Mouse (Mus musculus): ENCODE measurements around the gene Bcl2.

Gene Bcl2

GRCm38 (mm10) chr1:106714530-106714981, 482 bp upstream of the Bcl2 start:
- no peak for DNase-seq (ENCODE audit: low spot score in 2 of 2)

- peak; percentile 44 to 52 for DNase-seq (ENCODE audit: low spot score in 2 of 2)
These were observed 1.7 kb downstream of the Bcl2 start for GRCm38 (mm10) chr1:106712330-106712729.

- no peak for DNase-seq (ENCODE audit: low spot score in 2 of 2)
These were observed 2.5 kb downstream of the Bcl2 start for GRCm38 (mm10) chr1:106711356-106712125.

GRCm38 (mm10) chr1:106710202-106710601, 3.9 kb downstream of the Bcl2 start:
- no peak for DNase-seq (ENCODE audit: low spot score in 2 of 2)

GRCm38 (mm10) chr1:106707036-106707880, 6.8 kb downstream of the Bcl2 start:
- DNase-seq (ENCODE audit: low spot score in 2 of 2), result no peak

- DNase-seq (ENCODE audit: low spot score in 2 of 2), result no peak
These were observed 10.9 kb downstream of the Bcl2 start for GRCm38 (mm10) chr1:106703183-106703582.

- no peak for DNase-seq (ENCODE audit: low spot score in 2 of 2)
These were observed 11.5 kb downstream of the Bcl2 start for GRCm38 (mm10) chr1:106702471-106703175.

GRCm38 (mm10) chr1:106700520-106701114, 13.5 kb downstream of the Bcl2 start:
- DNase-seq (ENCODE audit: low spot score in 2 of 2), result no peak

- no peak for DNase-seq (ENCODE audit: low spot score in 2 of 2)
These were observed 17.6 kb downstream of the Bcl2 start for GRCm38 (mm10) chr1:106696472-106696871.

GRCm38 (mm10) chr1:106695649-106696048, 18.4 kb downstream of the Bcl2 start:
- DNase-seq (ENCODE audit: low spot score in 2 of 2), result no peak

GRCm38 (mm10) chr1:106694316-106694715, 19.8 kb downstream of the Bcl2 start:
- DNase-seq (ENCODE audit: low spot score in 2 of 2), result no peak

GRCm38 (mm10) chr1:106692599-106692998, 21.5 kb downstream of the Bcl2 start:
- no peak for DNase-seq (ENCODE audit: low spot score in 2 of 2)

- no peak for DNase-seq (ENCODE audit: low spot score in 2 of 2)
These were observed 23.2 kb downstream of the Bcl2 start for GRCm38 (mm10) chr1:106690887-106691286.

GRCm38 (mm10) chr1:106688161-106688516, 25.9 kb downstream of the Bcl2 start:
- DNase-seq (ENCODE audit: low spot score in 2 of 2), result peak; percentile 52 to 53

GRCm38 (mm10) chr1:106687435-106688160, 26.5 kb downstream of the Bcl2 start:
- DNase-seq (ENCODE audit: low spot score in 2 of 2), result peak; percentile 38 to 43

- no peak for DNase-seq (ENCODE audit: low spot score in 2 of 2)
These were observed 28.4 kb downstream of the Bcl2 start for GRCm38 (mm10) chr1:106685702-106686101.

- DNase-seq (ENCODE audit: low spot score in 2 of 2), result no peak
These were observed 29.5 kb downstream of the Bcl2 start for GRCm38 (mm10) chr1:106684546-106684945.

- DNase-seq (ENCODE audit: low spot score in 2 of 2), result no peak
These were observed 31.2 kb downstream of the Bcl2 start for GRCm38 (mm10) chr1:106682829-106683228.

- DNase-seq (ENCODE audit: low spot score in 2 of 2), result no peak
These were observed 34.1 kb downstream of the Bcl2 start for GRCm38 (mm10) chr1:106679800-106680515.

- no peak for DNase-seq (ENCODE audit: low spot score in 2 of 2)
These were observed 36.0 kb downstream of the Bcl2 start for GRCm38 (mm10) chr1:106678060-106678478.

Measured in thymus, postnatal 10 days (tissue).